Comparison of ENCODE assay signal across 22 mouse cellular contexts in genomic region chr14:16552293-16552692, GRCm38 (mm10).
DNase-seq lines count a peak whose midpoint lies in the region; ATAC-seq lines count a peak whose summit lies in the region.
"Had no signal": no experiment of that assay in that cellular context is flagged by ENCODE, and none has a peak within 500 bp of the region (broad histone marks: within the 10 kb centered on the region; RNA-seq: fewer than 3 reads in every experiment).

No protein-coding gene starts in this region.

- no peaks in the 10 kb centered on the region for H3K27me3 ChIP-seq in intestine, embryonic 15.5 days (replicated peaks)
- H3K27me3 ChIP-seq: CH12.LX; embryonic facial prominence, embryonic 12.5 days; forebrain, embryonic 13.5 days; forebrain, embryonic 15.5 days had no signal

- no peak overlapping the region for H3K4me2 ChIP-seq in intestine, embryonic 15.5 days (replicated peaks)
- H3K4me2 ChIP-seq: embryonic facial prominence, embryonic 12.5 days; forebrain, embryonic 13.5 days; forebrain, embryonic 15.5 days had no signal

- 72% methylated on average over 1 of the region's 1 CpGs for WGBS in intestine, embryonic 15.5 days

- intact Hi-C loops in heart, postnatal 36 days (cut with DNase I), result no loop called here

- H3K9ac ChIP-seq in intestine, embryonic 15.5 days, result no peak overlapping the region
- H3K9ac ChIP-seq: embryonic facial prominence, embryonic 12.5 days; forebrain, embryonic 13.5 days; forebrain, embryonic 15.5 days; forebrain, postnatal 0 days had no signal

- no peak overlapping the region for H3K27ac ChIP-seq in intestine, embryonic 15.5 days
- H3K27ac ChIP-seq: embryonic facial prominence, embryonic 12.5 days; forebrain, embryonic 13.5 days; forebrain, embryonic 15.5 days had no signal

- no peaks in the 10 kb centered on the region for H3K9me3 ChIP-seq in intestine, embryonic 15.5 days
- H3K9me3 ChIP-seq: embryonic facial prominence, embryonic 10.5 days; embryonic facial prominence, embryonic 12.5 days; forebrain, embryonic 13.5 days; forebrain, embryonic 15.5 days; G1E had no signal

- peak; percentile 64 for ATAC-seq in granulocyte monocyte progenitor cell, adult 5-6 weeks (replicated peaks; ENCODE audit: poor library complexity, severe bottlenecking)
- peak; percentile 64 for ATAC-seq in megakaryocyte progenitor cell, adult 5-6 weeks (replicated peaks; ENCODE audit: poor library complexity)
- no peak for ATAC-seq in intestine, embryonic 15.5 days
- ATAC-seq: CD4-positive, CD25-positive, alpha-beta regulatory T cell, adult 4 months; forebrain, embryonic 13.5 days had no signal

- no peak overlapping the region for H3K4me3 ChIP-seq in intestine, embryonic 15.5 days (replicated peaks)
- H3K4me3 ChIP-seq: embryonic facial prominence, embryonic 10.5 days; embryonic facial prominence, embryonic 12.5 days; forebrain, embryonic 13.5 days; forebrain, embryonic 15.5 days had no signal

- peaks cover 7% of the 10 kb centered on the region for H3K4me1 ChIP-seq in intestine, embryonic 15.5 days (replicated peaks)

- peak; percentile 31 for DNase-seq in Muller cell, postnatal 12 days (ENCODE audit: inconsistent ontology term)
- DNase-seq in heart, postnatal 36 days, result no peak
- DNase-seq: adrenal gland, postnatal 10 days; adrenal gland, postnatal 25 days; B cell, adult 2 months; cerebellum, adult 11 months; cerebellum, adult 18-20 months; cerebellum, adult 8-10 months; cerebellum, adult 9-11 months; cerebellum, postnatal 14 days; cerebellum, postnatal 36 days had no signal

- no peaks in the 10 kb centered on the region for H3K36me3 ChIP-seq in intestine, embryonic 15.5 days
- H3K36me3 ChIP-seq: embryonic facial prominence, embryonic 12.5 days; forebrain, embryonic 15.5 days; G1E had no signal
